Mouse (Mus musculus): ENCODE measurements around the gene Lrrc71.

The Lrrc71 gene

GRCm38 (mm10) chr3:87726191-87726590 lies 22.2 kb downstream of the Lrrc71 start:
- CTCF ChIA-PET: no interaction called here

GRCm38 (mm10) chr3:87725396-87726160 lies 22.8 kb downstream of the Lrrc71 start:
- CTCF ChIA-PET: no interaction called here

- CTCF ChIA-PET: no interaction called here
Measured at GRCm38 (mm10) chr3:87724556-87724955, 23.9 kb downstream of the Lrrc71 start.

GRCm38 (mm10) chr3:87718525-87718924 lies 29.9 kb downstream of the Lrrc71 start:
- CTCF ChIA-PET: no interaction called here

Data from spleen, embryonic (tissue).